Mouse (Mus musculus): ENCODE results near the gene Abcc9. TPM values are rescaled to one million over a fixed set of nuclear protein-coding genes. Genes with fewer than 3 reads are reported as not detected.
"Not testable (repeated sequence)": the region's sequence is repeated elsewhere in the genome, so short reads cannot be mapped to it uniquely, and the experiment has no call there.

Abcc9 gene
- polyA plus RNA-seq, 1 experiment: 0.36 TPM

DNA sequence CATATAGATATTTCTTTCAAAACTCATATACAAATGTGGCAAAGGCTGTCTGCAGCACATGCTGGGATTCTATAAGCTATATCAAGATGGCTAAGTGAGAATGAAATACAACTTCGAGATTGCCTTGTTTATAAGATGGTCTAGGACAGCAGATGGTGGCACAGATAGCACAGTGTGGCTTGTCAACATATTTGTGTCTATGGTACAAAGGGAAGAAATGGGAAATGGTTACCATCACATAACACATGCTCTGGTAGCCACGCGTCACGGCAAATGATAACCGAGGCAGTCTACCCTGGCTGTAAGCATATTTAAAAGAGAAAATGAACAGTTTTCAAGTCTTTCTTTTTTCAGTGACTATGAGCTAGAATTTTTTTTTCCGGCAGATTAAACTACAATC is 32.8 kb downstream of the Abcc9 start:
- H3K36me3 ChIP-seq (ENCODE audit: control insufficient read depth, insufficient read depth): no peaks in the 10 kb centered on the region

GRCm38 (mm10) chr6:142668831-142669230 is 33.3 kb downstream of the Abcc9 start:
- Histone ChIP-seq H3K4me3 (no peak overlapping the region), H3ac (ENCODE audit: control insufficient read depth, insufficient read length) (no peak overlapping the region), H3K27me3 (ENCODE audit: control insufficient read depth, insufficient read depth, insufficient read length) (no peaks in the 10 kb centered on the region), H3K36me3 (ENCODE audit: control insufficient read depth, insufficient read depth) (no peaks in the 10 kb centered on the region), H3K4me2 (ENCODE audit: low read depth) (no peak overlapping the region), H3K79me2 (ENCODE audit: control insufficient read depth, insufficient read depth) (no peaks in the 10 kb centered on the region)
- TF ChIP-seq SRF (IDR thresholded peaks at IDR 0.05; ENCODE audit: control insufficient read depth, insufficient read length, low read depth) (no peak), TCF12 (IDR thresholded peaks at IDR 0.05; ENCODE audit: insufficient read depth, poor library complexity, severe bottlenecking) (no peak), USF1 (IDR thresholded peaks at IDR 0.05; ENCODE audit: low read depth) (no peak), MAX (IDR thresholded peaks at IDR 0.05; ENCODE audit: low read depth) (no peak), REST (IDR thresholded peaks at IDR 0.05; ENCODE audit: insufficient read depth, insufficient read length) (no peak), MYOD1 (IDR thresholded peaks at IDR 0.05; ENCODE audit: control insufficient read depth in 1 of 3, insufficient read length in 2 of 3, low read depth in 2 of 3) (no peak), POLR2A (IDR thresholded peaks at IDR 0.05; ENCODE audit: insufficient read length, low read depth) (no peak), TCF3 (IDR thresholded peaks at IDR 0.05; ENCODE audit: insufficient read length, low read depth) (no peak), MYOG (IDR thresholded peaks at IDR 0.05; ENCODE audit: control insufficient read depth in 1 of 3, insufficient read depth in 1 of 3, insufficient read length in 2 of 3, low read depth in 2 of 3) (no peak), E2F4 (IDR thresholded peaks at IDR 0.05; ENCODE audit: insufficient read depth) (no peak), CEBPB (IDR thresholded peaks at IDR 0.05; ENCODE audit: insufficient read depth, poor library complexity, severe bottlenecking) (no peak), POLR2AphosphoS2 (IDR thresholded peaks at IDR 0.05; ENCODE audit: insufficient read length, low read depth) (no peak)

More for the DNA sequence above, 32.8 kb downstream of the Abcc9 start:
- Histone ChIP-seq H3K4me2 (ENCODE audit: low read depth) (no peak overlapping the region), H3ac (ENCODE audit: control insufficient read depth, insufficient read length) (no peak overlapping the region), H3K27me3 (ENCODE audit: control insufficient read depth, insufficient read depth, insufficient read length) (no peaks in the 10 kb centered on the region), H3K4me3 (no peak overlapping the region), H3K79me2 (ENCODE audit: control insufficient read depth, insufficient read depth) (no peaks in the 10 kb centered on the region)
- no peak for TF ChIP-seq REST (IDR thresholded peaks at IDR 0.05; ENCODE audit: insufficient read depth, insufficient read length)
- TF ChIP-seq TCF3 (IDR thresholded peaks at IDR 0.05; ENCODE audit: insufficient read length, low read depth): no peak
- TF ChIP-seq E2F4 (IDR thresholded peaks at IDR 0.05; ENCODE audit: insufficient read depth): no peak
- no peak for TF ChIP-seq USF1 (IDR thresholded peaks at IDR 0.05; ENCODE audit: low read depth)

DNA sequence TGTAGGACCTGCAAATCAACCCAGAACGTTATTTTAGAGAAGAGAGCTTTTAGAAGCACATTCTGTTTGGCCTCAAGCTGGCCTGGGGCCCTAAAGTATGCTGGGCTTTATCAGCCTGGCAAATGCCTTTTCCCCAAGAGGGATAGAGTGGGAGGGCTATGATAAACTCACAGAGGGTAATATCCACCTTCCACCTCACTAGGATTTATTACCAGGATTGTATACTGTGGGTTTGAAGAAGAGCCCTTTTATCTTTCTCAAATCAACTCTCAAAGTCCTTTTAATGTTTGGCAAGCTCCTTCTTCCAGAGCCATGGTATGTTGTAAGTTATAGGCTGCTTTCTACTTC is 33.7 kb downstream of the Abcc9 start:
- no peak overlapping the region for H3ac ChIP-seq (ENCODE audit: control insufficient read depth, insufficient read length)
- TF ChIP-seq POLR2A (IDR thresholded peaks at IDR 0.05; ENCODE audit: insufficient read length, low read depth) (no peak), MAX (IDR thresholded peaks at IDR 0.05; ENCODE audit: low read depth) (no peak), SRF (IDR thresholded peaks at IDR 0.05; ENCODE audit: control insufficient read depth, insufficient read length, low read depth) (no peak), MYOG (IDR thresholded peaks at IDR 0.05; ENCODE audit: control insufficient read depth in 1 of 3, insufficient read depth in 1 of 3, insufficient read length in 2 of 3, low read depth in 2 of 3) (no peak), CEBPB (IDR thresholded peaks at IDR 0.05; ENCODE audit: insufficient read depth, poor library complexity, severe bottlenecking) (no peak), REST (IDR thresholded peaks at IDR 0.05; ENCODE audit: insufficient read depth, insufficient read length) (no peak), E2F4 (IDR thresholded peaks at IDR 0.05; ENCODE audit: insufficient read depth) (no peak), MYOD1 (IDR thresholded peaks at IDR 0.05; ENCODE audit: control insufficient read depth in 1 of 3, insufficient read length in 2 of 3, low read depth in 2 of 3) (no peak), POLR2AphosphoS2 (IDR thresholded peaks at IDR 0.05; ENCODE audit: insufficient read length, low read depth) (no peak), TCF12 (IDR thresholded peaks at IDR 0.05; ENCODE audit: insufficient read depth, poor library complexity, severe bottlenecking) (no peak), USF1 (IDR thresholded peaks at IDR 0.05; ENCODE audit: low read depth) (no peak), TCF3 (IDR thresholded peaks at IDR 0.05; ENCODE audit: insufficient read length, low read depth) (no peak)
- no peak overlapping the region for H3K4me2 ChIP-seq (ENCODE audit: low read depth)
- no peaks in the 10 kb centered on the region for H3K36me3 ChIP-seq (ENCODE audit: control insufficient read depth, insufficient read depth)
- H3K79me2 ChIP-seq (ENCODE audit: control insufficient read depth, insufficient read depth): no peaks in the 10 kb centered on the region
- H3K27me3 ChIP-seq (ENCODE audit: control insufficient read depth, insufficient read depth, insufficient read length): no peaks in the 10 kb centered on the region
- H3K4me3 ChIP-seq: no peak overlapping the region

DNA sequence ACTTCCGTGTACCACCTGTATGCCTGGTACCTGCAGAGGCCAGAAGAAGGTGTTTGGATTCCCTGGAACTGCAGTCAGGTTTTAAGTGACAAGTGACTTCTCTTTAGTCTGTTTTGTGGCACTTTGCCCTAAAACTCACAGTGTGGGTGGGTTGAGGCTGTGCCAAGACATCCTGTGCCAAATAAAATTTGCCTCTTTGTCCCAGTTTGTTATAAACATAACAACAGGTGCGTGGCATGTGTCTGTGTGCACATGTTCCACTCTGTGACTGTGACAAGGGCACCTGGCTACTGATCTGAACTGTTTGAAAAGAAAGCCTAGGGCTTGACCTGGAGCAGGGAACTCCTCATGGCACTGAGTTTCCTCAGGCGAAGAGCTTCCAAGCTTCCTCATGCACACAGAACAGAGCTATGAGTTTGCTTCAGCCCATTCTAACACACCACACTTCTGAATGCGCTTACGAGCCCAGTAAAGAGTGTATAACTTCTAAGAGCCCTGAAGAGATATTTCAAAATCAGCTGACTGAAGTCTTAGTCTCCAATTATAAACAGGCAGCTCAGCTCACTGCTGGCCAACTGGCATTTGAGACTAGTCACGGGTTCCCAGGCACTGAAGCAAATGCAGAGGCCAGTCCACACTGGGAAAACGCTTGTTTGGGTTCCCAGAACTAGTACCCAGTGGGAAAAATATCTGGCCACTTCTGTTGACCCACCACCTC is 34.3 kb downstream of the Abcc9 start:
- Histone ChIP-seq H3K4me2 (ENCODE audit: low read depth) (no peak overlapping the region), H3K27me3 (ENCODE audit: control insufficient read depth, insufficient read depth, insufficient read length) (no peaks in the 10 kb centered on the region), H3K79me2 (ENCODE audit: control insufficient read depth, insufficient read depth) (no peaks in the 10 kb centered on the region), H3ac (ENCODE audit: control insufficient read depth, insufficient read length) (no peak overlapping the region), H3K4me3 (no peak overlapping the region), H3K36me3 (ENCODE audit: control insufficient read depth, insufficient read depth) (no peaks in the 10 kb centered on the region)
- TF ChIP-seq REST (IDR thresholded peaks at IDR 0.05; ENCODE audit: insufficient read depth, insufficient read length): no peak
- TF ChIP-seq TCF12 (IDR thresholded peaks at IDR 0.05; ENCODE audit: insufficient read depth, poor library complexity, severe bottlenecking): no peak
- TF ChIP-seq USF1 (IDR thresholded peaks at IDR 0.05; ENCODE audit: low read depth): no peak
- TF ChIP-seq MYOD1 (IDR thresholded peaks at IDR 0.05; ENCODE audit: control insufficient read depth in 1 of 3, insufficient read length in 2 of 3, low read depth in 2 of 3): no peak
- TF ChIP-seq CEBPB (IDR thresholded peaks at IDR 0.05; ENCODE audit: insufficient read depth, poor library complexity, severe bottlenecking): no peak
- no peak for TF ChIP-seq TCF3 (IDR thresholded peaks at IDR 0.05; ENCODE audit: insufficient read length, low read depth)
- TF ChIP-seq MYOG (IDR thresholded peaks at IDR 0.05; ENCODE audit: control insufficient read depth in 1 of 3, insufficient read depth in 1 of 3, insufficient read length in 2 of 3, low read depth in 2 of 3): no peak
- no peak for TF ChIP-seq SRF (IDR thresholded peaks at IDR 0.05; ENCODE audit: control insufficient read depth, insufficient read length, low read depth)
- TF ChIP-seq POLR2A (IDR thresholded peaks at IDR 0.05; ENCODE audit: insufficient read length, low read depth): no peak

DNA sequence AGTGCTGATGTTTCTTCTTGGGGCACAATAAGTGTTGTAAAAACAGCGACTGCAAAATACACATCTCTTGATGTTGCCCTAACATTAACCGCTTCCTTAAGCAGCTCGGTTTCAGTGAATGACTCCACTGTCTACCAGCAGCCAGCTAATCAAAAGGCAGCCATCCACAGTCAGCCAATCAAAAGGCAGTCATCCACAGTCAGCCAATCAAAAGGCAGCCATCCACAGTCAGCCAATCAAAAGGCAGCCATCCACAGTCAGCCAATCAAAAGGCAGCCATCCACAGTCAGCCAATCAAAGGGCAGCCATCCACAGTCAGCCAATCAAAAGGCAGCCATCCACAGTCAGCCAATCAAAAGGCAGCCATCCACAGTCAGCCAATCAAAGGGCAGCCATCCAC is 40.1 kb downstream of the Abcc9 start:
- H3K27me3 ChIP-seq (ENCODE audit: control insufficient read depth, insufficient read depth, insufficient read length); H3K4me2 ChIP-seq (ENCODE audit: low read depth); H3ac ChIP-seq (ENCODE audit: control insufficient read depth, insufficient read length); H3K79me2 ChIP-seq (ENCODE audit: control insufficient read depth, insufficient read depth); H3K36me3 ChIP-seq (ENCODE audit: control insufficient read depth, insufficient read depth); H3K4me3 ChIP-seq: not testable (repeated sequence)
